Mouse (Mus musculus): ENCODE data around the gene Rspry1.

Gene Rspry1

GRCm38 (mm10) chr8:94601607-94602385, at the start of gene Rspry1, which contains the start of gene Fam192a:
Rspry1 (plus strand) TSS chr8:94601937.
Fam192a (minus strand) TSS chr8:94601997.
- DNase-seq: peak; percentile 100

DNA sequence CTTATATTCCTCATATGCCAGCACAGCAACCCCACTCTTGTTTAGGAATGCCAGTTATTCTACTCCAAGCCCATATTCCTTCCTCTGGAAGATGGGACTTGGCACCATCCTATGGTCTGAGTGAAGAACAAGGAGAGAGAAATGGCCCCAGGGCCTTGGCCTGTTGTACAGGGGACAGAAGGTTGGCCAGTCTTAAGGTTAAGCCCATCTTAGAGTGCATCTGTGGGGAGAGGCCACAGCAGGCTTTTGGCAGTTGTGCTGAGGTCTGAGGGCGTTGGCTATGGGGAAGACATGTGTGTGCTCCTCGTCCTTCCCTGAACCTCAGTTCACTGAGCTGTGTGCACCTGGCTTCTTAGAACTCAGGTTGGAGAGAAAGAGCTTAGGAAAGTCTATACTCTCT, 49.0 kb upstream of the Rspry1 start:
- DNase-seq: no peak

GRCm38 (mm10) chr8:94557281-94557680, 44.5 kb upstream of the Rspry1 start:
- no peak for DNase-seq

DNA sequence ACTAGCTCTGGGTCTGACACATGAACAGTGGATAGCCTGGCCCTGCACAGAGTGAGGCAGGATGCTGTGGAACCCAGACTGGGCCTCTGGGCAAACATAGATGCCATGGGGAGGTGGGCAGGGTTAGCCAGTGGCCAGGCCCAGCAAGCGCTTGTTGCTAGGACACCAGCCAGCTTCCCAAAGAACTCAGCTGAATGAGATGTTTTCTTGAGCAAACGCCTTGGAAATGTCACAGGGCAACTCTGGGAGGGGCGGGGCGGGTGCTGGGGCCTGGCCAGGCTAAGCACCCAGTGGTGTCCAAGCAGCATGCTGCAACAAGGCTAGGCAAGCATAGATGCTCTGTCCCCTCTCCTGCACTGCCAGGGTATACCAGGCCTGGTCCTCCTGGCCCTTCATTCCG, 40.5 kb upstream of the Rspry1 start:
- DNase-seq: peak; percentile 59

DNA sequence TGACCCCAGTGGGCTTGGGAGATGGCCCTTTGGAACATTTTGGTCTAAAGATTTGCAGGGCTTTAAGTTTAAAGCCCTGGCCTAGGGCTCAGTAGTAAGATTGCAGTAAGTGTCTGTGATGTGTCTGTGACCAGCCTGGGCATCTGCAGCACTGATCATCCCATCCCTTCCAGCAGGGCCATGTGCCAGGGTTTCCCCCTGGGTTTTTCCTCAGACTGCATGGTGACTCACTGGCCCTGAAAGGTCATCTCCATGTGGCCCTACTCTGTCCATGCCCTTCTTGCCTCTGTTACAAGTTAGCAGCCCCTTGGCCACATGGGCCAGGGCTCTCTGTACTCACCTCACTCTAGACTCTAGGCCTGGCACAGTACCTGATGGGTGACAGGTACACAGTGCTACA, 37.3 kb upstream of the Rspry1 start:
- no peak for DNase-seq

- DNase-seq: no peak
Measured at GRCm38 (mm10) chr8:94566033-94566432, 35.7 kb upstream of the Rspry1 start.

DNA sequence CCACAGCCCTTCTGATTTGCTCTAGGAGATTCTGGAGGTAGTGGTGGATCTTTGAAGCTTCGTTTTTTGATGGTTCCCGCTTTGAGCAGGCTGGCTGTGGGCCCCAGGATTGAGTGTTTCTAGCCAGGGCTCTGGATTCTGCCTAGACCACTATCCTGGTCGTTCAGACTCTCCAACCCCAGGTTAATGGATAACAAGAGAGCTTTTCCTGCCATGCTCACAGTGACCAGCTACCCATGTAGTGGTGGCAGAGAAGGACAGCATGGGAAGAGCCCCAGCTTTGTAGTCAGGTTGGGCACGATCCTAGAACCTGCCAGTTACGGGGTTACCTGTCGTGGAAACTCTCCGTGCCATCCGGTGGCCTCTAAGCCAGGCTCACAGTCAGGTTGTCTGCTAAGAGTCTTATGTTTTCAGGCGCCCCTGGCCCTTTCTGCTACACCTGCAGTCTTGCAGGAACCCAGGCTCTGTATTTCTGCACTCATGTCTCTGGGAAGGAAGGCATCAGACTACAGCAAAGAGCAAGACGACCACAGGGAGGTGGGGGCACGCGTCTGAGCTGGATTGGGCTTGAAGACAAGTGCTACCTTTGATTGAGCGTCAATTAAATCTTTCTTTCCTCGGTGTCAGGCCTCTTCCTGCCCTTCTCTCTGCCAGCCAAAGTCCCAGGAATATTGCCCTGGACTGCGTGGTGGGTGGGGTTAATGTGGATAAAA, 35.1 kb upstream of the Rspry1 start:
- no peak for DNase-seq

DNA sequence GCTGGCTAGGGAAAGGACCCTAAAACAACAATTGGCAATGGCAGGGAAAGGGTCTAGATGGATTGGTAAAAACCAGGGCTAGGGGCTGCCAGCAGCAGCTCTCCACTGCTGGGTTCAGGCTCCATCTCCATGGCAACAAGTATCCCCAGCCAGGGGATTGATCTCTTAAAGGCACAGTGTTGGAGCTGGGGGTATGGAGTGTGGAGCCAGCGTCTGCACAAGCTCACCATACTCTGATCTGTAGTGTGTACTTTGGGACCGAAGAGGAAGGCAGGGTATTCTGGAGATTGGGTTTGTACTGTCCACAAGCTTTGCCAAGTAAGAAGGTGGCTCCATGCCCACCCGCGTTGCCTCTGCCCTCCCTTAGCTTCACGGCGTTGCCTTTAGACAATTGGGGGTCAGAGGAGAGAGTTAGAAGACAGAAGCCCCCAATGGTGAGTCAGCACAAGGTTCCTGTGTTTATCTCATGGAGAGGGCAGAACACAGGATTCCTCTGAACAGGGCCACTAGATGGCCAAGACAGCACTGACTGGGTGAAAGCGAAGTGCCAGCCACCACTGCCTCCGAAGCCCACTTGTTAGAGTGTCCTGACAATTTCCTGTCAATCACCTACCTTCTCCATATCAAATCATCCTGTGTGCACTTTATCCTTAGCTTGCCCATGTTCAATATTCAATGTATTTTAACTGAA, 34.4 kb upstream of the Rspry1 start:
- no peak for DNase-seq

GRCm38 (mm10) chr8:94568098-94568497, 33.6 kb upstream of the Rspry1 start:
- DNase-seq: no peak

DNA sequence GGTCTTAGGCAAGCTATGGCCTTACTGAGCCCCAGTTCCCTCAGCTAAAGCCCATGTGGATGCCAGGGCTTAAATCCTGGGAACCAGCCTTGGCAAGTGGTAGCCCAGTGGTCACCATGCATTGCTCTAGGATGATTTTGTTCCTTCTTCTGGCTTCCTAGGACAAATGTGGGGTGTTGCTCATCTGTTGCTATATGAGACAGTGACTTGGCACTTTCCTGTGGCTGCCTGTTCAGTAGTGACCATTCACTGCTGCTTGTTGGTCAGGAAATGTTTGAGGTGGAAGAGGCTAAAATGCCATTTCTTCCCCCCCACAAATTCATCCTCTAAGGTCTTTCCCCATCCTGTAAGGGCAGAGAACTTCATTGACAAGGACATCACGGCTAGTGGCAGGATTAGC, 32.3 kb upstream of the Rspry1 start:
- no peak for DNase-seq

DNA sequence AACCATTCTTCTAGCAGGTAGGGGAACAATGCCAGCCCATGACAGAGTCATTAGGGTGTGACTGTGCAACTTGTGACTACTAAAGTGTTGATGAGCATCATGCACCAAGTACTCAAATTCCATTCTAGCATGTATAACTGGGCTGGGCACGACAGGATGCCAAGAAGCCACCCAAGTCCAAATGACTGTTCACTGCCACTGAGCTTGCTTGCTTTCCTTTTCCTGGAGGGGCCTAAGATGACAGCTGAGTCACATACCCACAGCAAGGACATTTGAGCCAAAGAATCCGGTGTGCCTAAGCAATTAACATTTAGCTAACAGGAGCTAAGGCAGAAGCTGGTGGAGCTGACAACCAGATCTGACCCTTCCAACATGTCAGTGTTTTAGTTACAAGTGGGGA, 29.8 kb upstream of the Rspry1 start:
- no peak for DNase-seq

- peak; percentile 90 for DNase-seq
Measured at GRCm38 (mm10) chr8:94574159-94574907, 27.4 kb upstream of the Rspry1 start.

- no peak for DNase-seq
Measured at GRCm38 (mm10) chr8:94575148-94575547, 26.6 kb upstream of the Rspry1 start.

GRCm38 (mm10) chr8:94581820-94582483, 19.8 kb upstream of the Rspry1 start:
- peak; percentile 30 for DNase-seq

GRCm38 (mm10) chr8:94582569-94582968, 19.2 kb upstream of the Rspry1 start:
- no peak for DNase-seq

GRCm38 (mm10) chr8:94584238-94584817, 17.4 kb upstream of the Rspry1 start:
- peak; percentile 69 for DNase-seq

GRCm38 (mm10) chr8:94591691-94592090, 10.0 kb upstream of the Rspry1 start:
- no peak for DNase-seq

DNA sequence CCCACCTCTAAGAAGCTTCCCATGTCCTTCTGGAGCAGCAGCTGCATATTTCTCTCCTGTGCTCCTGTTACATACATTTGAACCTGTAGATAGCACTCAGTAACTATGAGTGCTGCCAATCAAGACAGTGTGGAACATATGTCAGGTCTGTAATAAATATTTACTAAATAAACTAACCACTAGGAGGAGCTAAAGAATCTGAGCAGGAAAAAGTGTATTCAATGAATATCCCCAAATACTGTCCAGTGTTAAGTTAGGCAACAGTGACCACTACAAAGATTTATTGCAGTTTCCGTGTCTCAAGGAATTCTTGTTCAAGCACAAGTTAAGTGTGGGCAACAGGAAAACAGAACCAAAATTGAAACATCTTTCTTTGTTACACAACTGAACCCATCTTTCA, 7.5 kb upstream of the Rspry1 start:
- DNase-seq: no peak

DNA sequence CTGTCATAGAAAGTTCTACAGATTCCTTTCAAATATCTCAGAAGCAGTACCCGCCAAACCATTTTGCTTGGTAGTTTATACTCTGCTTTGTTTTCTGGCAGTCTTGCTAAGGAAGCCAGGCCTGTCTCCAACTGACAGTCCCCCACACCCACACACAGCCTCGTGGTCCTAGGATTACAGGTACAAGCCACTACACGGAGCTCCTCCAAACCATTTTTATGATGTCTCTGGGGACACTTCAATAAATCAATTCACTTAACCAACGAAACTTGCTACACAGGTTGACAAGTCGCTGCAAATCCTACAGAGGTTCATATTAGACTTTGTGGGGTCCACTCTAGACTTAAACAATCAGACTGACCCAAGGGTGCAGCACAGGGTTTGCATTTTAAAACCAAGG, 1.3 kb upstream of the Rspry1 start:
- DNase-seq: no peak

- DNase-seq: no peak
Measured at GRCm38 (mm10) chr8:94601034-94601606, 617 bp upstream of the Rspry1 start.

DNA sequence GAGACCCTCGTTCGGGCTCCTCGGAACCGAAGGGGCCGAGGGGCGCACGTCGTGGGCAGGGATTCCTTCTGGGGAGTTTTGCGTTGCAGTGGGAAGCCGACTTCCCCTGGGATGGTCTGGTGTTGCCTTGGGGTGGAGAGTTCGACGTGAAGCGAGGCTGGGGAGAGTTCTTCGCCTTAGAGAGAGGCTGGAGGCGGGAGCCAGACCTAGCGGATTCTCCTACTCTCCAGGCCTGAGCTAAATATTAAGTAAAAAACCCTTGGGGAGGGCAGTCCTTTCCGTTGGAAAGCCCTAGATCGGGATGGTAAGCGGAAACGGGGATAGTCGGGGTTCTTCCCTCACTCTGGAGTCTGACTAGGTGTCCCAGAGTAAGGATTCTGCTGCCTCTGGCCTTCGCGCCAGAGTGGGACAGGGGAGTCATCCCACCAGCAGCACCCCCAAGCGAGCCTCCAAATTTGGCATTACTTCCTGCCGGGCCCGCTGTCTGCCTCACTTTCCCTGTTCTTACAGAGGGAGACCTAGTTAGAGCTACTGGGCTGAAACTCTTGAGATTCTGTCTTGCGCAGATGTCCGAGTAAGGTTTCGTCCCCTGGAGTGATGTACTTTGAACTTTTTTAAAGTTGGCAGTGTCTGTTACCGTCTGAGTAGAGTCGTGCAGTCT, 864 bp downstream of the Rspry1 start:
- DNase-seq: no peak

All from layer of hippocampus, adult 9-11 months (tissue).